Mouse (Mus musculus) cerebellum, postnatal 10 days (tissue): ENCODE results near the gene Mrpl51.

Experiments
- DNase-seq, 2 experiments: peaks; one replicate each; pipeline ENCODE4 v3.0.0; 2021; ENCODE audit warnings: mixed read lengths in 2 of 2

The Mrpl51 gene

DNA sequence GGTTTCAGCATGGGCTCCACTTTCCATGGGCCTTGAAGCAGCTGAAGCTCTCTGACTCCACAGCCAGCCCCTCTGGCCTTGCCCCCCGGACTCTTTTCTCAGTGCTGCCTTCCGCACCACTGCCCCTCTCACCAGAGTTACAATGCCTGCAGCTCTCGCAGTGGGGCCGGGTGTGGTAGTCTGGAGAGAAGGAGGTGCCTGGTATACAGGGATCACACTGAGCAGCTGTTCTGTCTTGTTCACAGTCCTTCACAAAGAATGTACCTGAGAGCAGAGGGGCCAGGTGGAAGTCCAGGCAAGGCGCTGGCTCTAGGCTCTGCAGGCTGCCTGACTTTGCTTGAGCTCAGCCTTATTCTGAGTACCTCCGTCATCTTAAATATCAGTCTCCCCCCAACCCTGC lies 44.7 kb downstream of the Mrpl51 start:
- no peak for DNase-seq

DNA sequence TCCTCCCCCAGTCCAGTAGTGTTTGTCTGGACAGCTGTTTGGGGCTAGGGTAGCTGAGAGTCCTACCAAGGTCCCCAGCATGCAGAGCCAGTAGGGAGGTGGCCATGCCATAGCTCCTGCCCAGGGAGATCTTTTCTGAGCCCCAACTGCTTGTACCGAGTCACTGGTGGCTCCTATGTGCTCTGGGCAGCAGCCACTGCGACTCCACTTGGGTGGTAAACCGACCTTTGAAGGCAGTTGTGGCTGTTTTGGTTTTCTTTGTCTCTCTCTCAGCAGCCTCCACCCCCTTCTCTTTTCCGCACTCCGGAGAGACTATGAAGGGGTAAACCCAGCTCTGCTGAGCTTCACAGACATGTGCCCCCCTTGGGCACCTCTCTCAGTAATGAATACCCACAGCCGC lies 45.2 kb downstream of the Mrpl51 start, which contains the start of gene Cd27:
Gene Cd27 (minus strand): TSS at position 229 of the 400 bp plus-strand sequence.
- no peak for DNase-seq

DNA sequence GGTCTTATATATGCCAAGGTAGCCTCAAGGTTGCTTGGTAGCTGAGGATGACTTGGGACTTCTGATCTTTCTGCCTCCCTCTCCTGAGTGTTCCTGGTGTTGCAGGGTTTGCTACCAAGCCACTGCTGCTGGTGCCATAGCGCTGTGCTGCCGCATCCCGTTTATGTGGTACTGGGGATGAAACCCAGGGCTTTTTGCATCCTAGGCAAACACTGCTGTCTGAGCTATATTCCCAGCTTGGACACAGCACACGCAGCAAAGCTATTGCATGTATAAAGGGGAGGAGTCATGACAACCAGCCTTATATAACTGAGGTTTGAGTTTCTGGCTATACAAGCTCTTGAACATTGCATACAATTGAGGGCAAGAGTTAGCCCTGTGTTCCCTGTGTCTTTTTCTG lies 45.8 kb downstream of the Mrpl51 start:
- no peak for DNase-seq

DNA sequence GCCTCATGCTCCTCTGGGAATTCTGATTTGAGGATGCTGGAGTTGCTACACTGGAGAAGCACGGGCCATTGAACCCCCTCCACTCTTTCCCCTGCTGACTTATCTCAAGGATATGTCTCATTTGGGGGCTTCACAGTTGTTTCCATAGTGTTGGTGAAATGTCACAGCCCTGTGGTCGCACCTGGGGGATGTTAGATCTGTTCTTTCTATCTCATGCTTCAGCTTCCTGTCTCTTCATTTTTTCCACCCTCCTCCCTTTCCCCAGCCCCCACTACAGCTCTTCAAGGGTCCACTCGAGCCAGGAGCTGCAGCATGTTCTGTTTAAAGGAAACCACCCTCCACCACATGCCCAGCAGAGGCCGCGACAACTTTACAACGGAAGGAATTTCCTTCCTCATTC lies 46.8 kb downstream of the Mrpl51 start:
- no peak for DNase-seq

DNA sequence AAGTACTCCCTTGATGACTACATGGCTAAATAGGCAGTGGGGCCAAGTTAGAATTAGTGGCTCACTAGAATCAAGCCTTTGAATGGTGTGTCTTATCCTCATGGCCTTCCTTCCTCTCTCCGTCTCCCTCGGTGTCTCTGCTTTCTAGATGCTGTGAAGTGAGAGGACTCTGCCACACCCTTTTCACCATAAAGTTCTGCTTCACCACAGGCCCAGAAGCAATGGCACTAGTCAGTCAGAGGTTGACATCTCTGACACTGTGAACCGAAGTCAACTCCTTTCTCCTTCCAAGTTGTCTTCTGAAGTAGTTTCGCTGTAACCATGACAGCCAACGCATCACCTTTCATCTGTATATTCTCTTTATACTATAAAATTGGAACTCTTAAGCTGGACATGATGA lies 47.9 kb downstream of the Mrpl51 start:
- DNase-seq = no peak

DNA sequence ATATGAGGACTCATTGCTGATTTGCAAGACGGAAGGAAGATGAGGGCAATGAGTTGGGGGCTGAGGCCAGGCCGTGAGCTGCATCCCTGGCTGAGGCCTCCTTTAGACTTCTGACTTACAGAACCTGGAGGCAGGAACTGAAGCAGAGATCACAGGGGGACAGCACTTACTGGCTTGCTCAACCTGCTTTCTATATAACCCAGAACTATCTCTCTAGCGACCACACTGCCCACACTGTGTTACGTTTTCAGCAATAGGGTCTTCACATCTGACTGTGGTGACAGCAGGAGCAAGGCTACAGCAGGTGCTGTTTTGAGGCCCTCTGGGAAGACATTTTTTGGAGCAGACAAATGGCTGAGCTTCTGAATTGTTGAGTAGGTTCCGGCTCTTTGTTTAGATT lies 49.0 kb downstream of the Mrpl51 start:
- DNase-seq = no peak

DNA sequence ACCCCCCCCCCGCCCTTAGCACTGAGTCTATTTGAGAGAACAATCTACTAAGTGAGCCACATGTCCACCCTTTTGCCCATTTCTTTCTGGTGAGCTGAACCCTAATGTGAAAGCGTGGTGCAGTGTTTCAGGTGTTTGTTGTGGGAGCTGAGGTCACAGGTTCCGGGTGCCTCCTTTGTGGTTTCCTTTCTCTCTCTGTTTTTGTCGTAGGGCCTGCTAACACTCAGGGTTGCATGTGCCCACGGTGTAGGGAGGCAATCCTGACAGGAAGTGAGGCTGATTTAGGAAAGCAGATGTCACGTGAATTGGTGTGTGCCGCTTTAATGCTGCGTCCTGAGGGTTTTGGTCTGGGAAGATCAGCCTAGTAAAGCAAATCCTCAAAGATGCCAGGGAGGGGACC lies 50.0 kb downstream of the Mrpl51 start:
- DNase-seq = no peak

DNA sequence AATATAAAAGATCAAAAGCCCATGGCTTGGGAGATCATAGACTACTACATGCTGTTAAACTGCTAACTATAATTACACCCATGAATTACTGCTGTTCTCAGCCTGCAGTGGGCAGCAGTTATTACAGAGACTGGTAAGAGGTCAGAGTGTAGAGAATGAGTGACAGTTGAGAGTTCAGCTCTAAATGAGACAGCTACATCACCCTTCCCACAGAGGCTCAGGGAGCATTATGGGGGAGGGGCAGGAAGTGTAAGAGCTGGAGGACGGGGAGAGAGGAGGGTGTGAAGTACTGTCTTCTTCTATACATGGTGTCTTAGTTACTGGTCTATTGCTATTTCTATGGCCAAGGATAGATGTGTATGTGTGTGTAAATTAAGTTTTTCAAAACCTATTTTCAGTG lies 53.0 kb downstream of the Mrpl51 start:
- no peak for DNase-seq
